Mouse (Mus musculus): Measurements from ENCODE around the gene Egfem1. TPM values are rescaled to one million over a fixed set of nuclear protein-coding genes. Genes with fewer than 3 reads are reported as not detected.

Egfem1 gene
- polyA plus RNA-seq, 1 experiment from 2014 or later: 0.76 TPM

DNA sequence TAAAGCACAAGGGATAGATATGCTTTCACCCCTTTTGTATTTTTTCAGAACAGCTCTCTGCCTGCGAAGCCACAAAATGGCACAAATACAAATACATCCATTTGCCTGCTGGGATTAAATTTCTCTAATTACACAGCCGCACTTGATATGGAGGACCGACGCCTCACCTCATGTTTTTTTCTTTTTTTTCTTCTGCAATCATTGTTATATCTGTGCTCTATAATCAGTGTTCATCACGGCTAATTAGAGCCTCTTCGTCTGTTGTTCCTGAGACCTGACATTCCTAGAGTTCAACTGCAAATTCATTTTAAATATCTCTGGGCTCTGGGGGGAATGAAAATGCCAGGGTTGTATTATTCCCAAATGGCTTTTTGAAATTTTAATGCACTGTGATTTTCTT is 417.4 kb downstream of the Egfem1 start:
- H3K4me2 ChIP-seq (replicated peaks): no peak overlapping the region
- H3K27ac ChIP-seq (replicated peaks): no peak overlapping the region
- H3K27me3 ChIP-seq: no peaks in the 10 kb centered on the region
- WGBS: 54% methylated on average over 6 of the region's 6 CpGs
- no peak overlapping the region for H3K9ac ChIP-seq
- no peaks in the 10 kb centered on the region for H3K36me3 ChIP-seq
- no peaks in the 10 kb centered on the region for H3K9me3 ChIP-seq (replicated peaks)
- H3K4me3 ChIP-seq (replicated peaks): no peak overlapping the region
- H3K4me1 ChIP-seq: no peaks in the 10 kb centered on the region
- ATAC-seq (ENCODE audit: insufficient number of reproducible peaks, low FRiP score, low TSS enrichment, low read depth): no peak

DNA sequence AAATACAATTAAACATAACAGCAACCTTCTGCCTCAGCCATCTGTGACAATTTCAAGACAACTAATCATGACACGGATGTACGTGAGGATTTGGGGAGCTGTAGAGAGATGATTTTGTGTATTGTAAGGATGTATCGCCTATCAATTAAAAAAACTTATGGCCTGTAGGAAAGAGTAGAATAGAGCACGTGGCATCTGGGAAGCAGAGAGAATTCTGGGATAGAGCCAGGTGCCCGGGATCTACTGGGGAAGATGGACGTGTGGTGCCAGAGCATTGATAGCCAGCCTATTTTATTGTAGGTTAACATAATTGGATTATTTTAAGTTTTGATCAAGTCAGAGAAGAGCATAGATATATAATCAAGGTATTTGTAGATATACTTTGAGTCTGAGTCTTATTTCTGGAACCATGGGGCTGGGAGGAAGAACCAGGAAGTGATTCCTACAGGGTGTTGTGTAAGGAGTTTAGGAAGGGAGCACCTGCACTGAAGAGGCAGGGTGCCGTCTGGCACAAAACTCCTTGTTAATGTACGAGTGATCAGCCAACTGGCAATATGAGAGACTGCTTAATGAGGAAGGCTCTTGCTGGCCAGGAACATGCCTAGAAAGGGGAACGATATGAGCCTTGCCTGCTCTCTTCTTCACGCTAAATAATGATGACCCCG is 443.6 kb downstream of the Egfem1 start:
- ATAC-seq (ENCODE audit: insufficient number of reproducible peaks, low FRiP score, low TSS enrichment, low read depth): no peak
- WGBS: 82% methylated on average over 11 of the region's 11 CpGs
- Histone ChIP-seq H3K36me3 (no peaks in the 10 kb centered on the region), H3K4me2 (replicated peaks) (no peak overlapping the region), H3K27me3 (no peaks in the 10 kb centered on the region), H3K9ac (no peak overlapping the region), H3K4me3 (replicated peaks) (no peak overlapping the region), H3K27ac (replicated peaks) (no peak overlapping the region), H3K4me1 (no peaks in the 10 kb centered on the region), H3K9me3 (replicated peaks) (no peaks in the 10 kb centered on the region)

DNA sequence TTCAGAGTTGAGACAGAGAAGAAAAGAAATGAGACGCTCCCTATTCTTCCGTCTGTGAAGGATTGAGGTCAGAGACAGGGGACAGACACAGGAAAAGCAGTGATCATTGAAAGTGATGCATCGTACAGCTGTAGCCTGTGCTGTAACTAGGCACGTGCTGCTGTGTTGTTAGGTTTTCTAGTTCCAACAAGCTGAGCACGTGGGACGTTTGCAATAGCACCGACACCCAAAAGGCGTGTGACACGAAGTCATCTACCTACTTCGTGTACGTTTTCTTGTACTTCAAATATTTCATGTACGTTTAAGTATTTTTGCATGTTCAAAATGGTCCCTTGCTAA is 444.1 kb downstream of the Egfem1 start:
- no peak overlapping the region for H3K4me3 ChIP-seq (replicated peaks)
- no peaks in the 10 kb centered on the region for H3K9me3 ChIP-seq (replicated peaks)
- no peaks in the 10 kb centered on the region for H3K36me3 ChIP-seq
- ATAC-seq (ENCODE audit: insufficient number of reproducible peaks, low FRiP score, low TSS enrichment, low read depth): no peak
- no peak overlapping the region for H3K9ac ChIP-seq
- 82% methylated on average over 12 of the region's 12 CpGs for WGBS
- no peak overlapping the region for H3K27ac ChIP-seq (replicated peaks)
- H3K27me3 ChIP-seq: no peaks in the 10 kb centered on the region
- H3K4me2 ChIP-seq (replicated peaks): no peak overlapping the region
- no peaks in the 10 kb centered on the region for H3K4me1 ChIP-seq

DNA sequence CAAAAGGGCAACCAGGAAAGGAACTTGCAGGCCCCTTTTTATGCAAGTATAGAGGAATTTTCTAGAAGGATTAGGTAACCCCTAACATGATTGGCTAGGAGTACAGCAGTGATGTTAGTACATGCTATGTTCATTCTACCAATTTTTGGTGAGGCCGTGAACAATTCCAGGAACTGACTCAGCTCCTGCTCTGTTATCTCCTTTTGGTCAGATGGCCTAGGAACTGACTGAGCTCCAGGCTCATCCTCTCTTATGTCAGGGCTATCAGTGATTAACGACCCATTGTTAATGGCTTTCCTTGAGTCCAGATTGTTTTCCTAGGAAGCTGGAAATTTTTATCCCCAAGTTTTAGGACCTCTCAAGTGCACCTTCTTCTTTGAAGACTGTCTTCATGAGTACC is 457.4 kb downstream of the Egfem1 start:
- no peak overlapping the region for H3K4me3 ChIP-seq (replicated peaks)
- no peaks in the 10 kb centered on the region for H3K27me3 ChIP-seq
- no peak overlapping the region for H3K27ac ChIP-seq (replicated peaks)
- no peak for ATAC-seq (ENCODE audit: insufficient number of reproducible peaks, low FRiP score, low TSS enrichment, low read depth)
- no peak overlapping the region for H3K4me2 ChIP-seq (replicated peaks)
- H3K9ac ChIP-seq: no peak overlapping the region
- no peaks in the 10 kb centered on the region for H3K36me3 ChIP-seq
- no peaks in the 10 kb centered on the region for H3K9me3 ChIP-seq (replicated peaks)
- H3K4me1 ChIP-seq: no peaks in the 10 kb centered on the region
- WGBS: 69% methylated on average over 2 of the region's 2 CpGs

DNA sequence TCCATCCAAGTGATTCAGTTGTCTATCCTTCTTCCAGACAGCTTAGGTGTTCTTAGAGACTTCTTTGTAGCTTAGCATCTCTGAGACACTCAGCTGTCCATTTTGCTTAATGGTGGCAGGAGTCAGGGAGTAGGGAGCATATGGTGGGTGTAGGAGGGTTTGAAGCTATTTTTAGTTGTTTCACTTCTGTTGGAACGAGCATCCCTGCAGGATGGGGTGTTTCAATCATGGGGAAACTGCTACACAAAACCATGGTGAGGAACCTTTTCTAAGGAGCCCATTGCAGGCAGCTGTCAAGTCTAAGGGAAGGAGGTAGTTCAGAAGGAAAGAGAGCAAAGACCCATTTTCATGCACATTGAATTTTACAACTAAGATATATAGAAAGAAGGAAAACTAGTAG is 458.1 kb downstream of the Egfem1 start:
- Histone ChIP-seq H3K4me3 (replicated peaks) (no peak overlapping the region), H3K4me2 (replicated peaks) (no peak overlapping the region), H3K9ac (no peak overlapping the region), H3K4me1 (no peaks in the 10 kb centered on the region), H3K36me3 (no peaks in the 10 kb centered on the region), H3K9me3 (replicated peaks) (no peaks in the 10 kb centered on the region), H3K27me3 (no peaks in the 10 kb centered on the region), H3K27ac (replicated peaks) (no peak overlapping the region)
- WGBS: 55% methylated on average over 1 of the region's 1 CpGs
- no peak for ATAC-seq (ENCODE audit: insufficient number of reproducible peaks, low FRiP score, low TSS enrichment, low read depth)

DNA sequence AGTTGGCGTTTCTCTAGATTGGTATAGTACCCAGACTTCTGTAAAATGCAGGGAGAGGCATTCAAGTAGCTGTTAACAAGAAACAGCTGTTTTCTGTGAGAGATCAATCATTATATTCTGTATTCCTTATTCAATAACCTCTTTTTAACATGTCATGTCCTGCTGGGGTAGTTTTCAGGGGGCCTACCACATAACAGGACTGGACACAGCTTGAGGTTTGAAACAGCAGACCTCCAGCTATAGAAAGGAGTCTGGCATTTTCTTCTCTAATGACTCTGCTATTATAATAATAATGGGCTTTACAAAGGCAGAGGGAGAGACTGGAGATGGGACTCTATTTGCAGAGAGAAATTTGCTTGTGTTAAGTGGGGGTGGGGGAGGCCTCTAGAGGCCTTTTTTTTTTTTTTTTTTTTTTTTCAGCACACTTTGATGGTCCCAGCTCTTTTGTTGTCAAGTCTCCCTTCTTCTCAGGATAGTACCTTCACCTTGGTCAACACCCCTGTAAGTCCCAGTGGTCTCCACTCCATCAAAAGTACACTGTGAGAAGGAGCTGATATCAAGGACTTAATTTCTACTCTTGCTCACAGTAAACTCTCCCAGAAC is 459.8 kb downstream of the Egfem1 start:
- no peaks in the 10 kb centered on the region for H3K36me3 ChIP-seq
- WGBS: 36% methylated on average over 1 of the region's 1 CpGs
- H3K9me3 ChIP-seq (replicated peaks): no peaks in the 10 kb centered on the region
- no peak overlapping the region for H3K27ac ChIP-seq (replicated peaks)
- H3K4me3 ChIP-seq (replicated peaks): no peak overlapping the region
- no peak overlapping the region for H3K9ac ChIP-seq
- H3K4me2 ChIP-seq (replicated peaks): no peak overlapping the region
- H3K27me3 ChIP-seq: no peaks in the 10 kb centered on the region
- no peaks in the 10 kb centered on the region for H3K4me1 ChIP-seq
- no peak for ATAC-seq (ENCODE audit: insufficient number of reproducible peaks, low FRiP score, low TSS enrichment, low read depth)

DNA sequence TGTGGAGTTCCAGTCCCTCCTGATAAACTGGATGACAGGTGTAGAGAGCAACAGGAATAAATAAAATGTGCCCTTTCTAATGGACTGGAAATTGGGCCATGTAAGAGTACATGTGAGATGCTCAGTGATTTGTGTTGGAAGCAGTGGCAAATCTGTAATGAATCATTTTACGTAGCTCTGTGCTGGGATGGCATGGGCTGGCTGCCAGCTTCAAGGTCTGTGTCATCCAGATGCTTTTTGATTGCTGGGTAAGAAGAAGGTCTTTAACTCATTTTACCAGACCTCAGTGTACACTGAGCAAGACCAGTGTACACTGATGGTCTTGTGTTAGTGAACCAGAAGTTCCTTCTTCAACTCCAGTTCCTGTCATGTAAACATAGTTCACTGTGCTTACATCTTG is 462.2 kb downstream of the Egfem1 start:
- no peak for ATAC-seq (ENCODE audit: insufficient number of reproducible peaks, low FRiP score, low TSS enrichment, low read depth)
- Histone ChIP-seq H3K27ac (replicated peaks) (no peak overlapping the region), H3K9ac (no peak overlapping the region), H3K4me3 (replicated peaks) (no peak overlapping the region), H3K4me1 (no peaks in the 10 kb centered on the region), H3K9me3 (replicated peaks) (no peaks in the 10 kb centered on the region), H3K27me3 (no peaks in the 10 kb centered on the region), H3K4me2 (replicated peaks) (no peak overlapping the region), H3K36me3 (no peaks in the 10 kb centered on the region)
- WGBS: 65% methylated on average over 1 of the region's 1 CpGs

DNA sequence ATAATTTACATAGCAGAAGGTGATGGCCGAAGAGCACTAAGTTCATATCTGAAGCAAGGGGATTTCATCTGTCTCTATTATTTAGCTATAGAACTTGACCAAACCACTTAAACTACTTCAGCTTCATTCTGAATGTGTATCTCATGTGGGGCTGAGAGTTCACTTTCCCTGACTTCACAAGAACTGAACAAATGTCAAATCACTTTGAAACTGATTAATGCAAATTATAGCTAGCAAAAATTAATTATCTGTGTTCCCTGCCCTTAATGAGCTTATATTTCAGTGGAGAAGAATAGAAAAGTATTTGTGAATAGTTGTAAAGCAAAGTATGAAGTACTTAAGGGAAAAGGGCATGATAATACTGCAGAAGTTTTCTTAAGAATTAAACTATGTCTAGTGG is 481.3 kb downstream of the Egfem1 start:
- ATAC-seq (ENCODE audit: insufficient number of reproducible peaks, low FRiP score, low TSS enrichment, low read depth): no peak
- Histone ChIP-seq H3K27ac (replicated peaks) (no peak overlapping the region), H3K4me2 (replicated peaks) (no peak overlapping the region), H3K27me3 (no peaks in the 10 kb centered on the region), H3K4me1 (no peaks in the 10 kb centered on the region), H3K4me3 (replicated peaks) (no peak overlapping the region), H3K9me3 (replicated peaks) (no peaks in the 10 kb centered on the region), H3K9ac (no peak overlapping the region), H3K36me3 (no peaks in the 10 kb centered on the region)
- 94% methylated on average over 1 of the region's 1 CpGs for WGBS

DNA sequence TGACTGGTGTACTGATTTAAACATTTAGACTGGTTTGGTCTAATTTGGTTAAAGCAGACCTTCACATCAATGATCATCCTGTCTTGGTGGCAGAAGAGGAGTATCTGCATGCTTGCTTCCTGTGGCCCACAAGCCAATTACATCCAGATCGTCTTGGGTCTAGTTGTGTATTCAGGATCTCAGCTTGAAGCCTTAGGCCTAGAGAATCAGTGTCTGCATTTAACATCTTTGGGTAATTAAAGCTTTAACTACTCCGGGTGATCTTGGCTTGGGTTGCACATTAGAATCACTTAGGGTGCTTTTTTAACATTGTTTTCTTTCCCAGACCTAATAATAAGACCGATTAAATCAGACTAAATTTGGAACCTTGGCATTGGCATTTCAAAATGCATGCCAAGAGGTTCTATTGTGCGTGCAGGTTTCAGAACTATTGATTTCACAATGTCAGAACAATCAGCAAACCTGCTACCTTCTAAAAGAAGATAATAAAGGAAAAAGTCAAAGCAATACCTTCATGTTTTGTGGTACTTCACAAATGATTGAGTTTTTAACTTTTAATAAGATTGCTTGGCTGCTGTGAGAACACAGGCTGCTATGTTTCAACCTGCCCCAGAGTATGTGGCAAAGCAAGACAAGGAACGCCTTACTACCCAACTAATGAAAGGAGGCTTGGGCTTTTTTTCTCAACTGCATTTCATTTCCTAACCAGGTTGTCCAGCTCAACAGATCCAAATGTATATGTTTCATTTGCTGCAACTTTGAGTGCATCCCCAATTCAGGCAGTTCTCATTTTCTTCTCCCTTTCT is 496.4 kb downstream of the Egfem1 start:
- no peaks in the 10 kb centered on the region for H3K36me3 ChIP-seq
- no peaks in the 10 kb centered on the region for H3K4me1 ChIP-seq
- no peak overlapping the region for H3K27ac ChIP-seq (replicated peaks)
- H3K4me2 ChIP-seq (replicated peaks): no peak overlapping the region
- WGBS: 50% methylated on average over 5 of the region's 5 CpGs
- no peak overlapping the region for H3K4me3 ChIP-seq (replicated peaks)
- no peaks in the 10 kb centered on the region for H3K27me3 ChIP-seq
- no peak for ATAC-seq (ENCODE audit: insufficient number of reproducible peaks, low FRiP score, low TSS enrichment, low read depth)
- H3K9ac ChIP-seq: no peak overlapping the region
- no peaks in the 10 kb centered on the region for H3K9me3 ChIP-seq (replicated peaks)

DNA sequence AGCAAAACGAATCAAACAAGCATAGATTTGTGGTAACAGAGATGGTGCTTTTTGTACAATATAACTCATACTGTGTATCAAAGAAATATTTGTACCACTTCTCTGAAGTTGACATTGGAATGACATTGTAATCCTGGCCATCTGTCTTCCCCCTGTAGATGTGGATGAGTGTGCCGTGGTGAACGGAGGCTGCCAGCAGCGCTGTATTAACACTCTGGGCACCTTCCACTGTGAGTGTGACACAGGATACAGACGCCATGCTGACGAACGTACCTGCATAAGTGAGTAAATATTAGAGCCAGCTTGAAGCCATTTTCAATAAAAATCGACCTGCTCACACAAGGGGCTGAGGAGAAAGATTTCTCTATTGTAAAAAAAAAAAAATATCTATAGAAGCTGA is 500.9 kb downstream of the Egfem1 start:
- Histone ChIP-seq H3K27me3 (no peaks in the 10 kb centered on the region), H3K4me3 (replicated peaks) (no peak overlapping the region), H3K36me3 (no peaks in the 10 kb centered on the region), H3K4me2 (replicated peaks) (no peak overlapping the region), H3K9me3 (replicated peaks) (no peaks in the 10 kb centered on the region), H3K4me1 (no peaks in the 10 kb centered on the region), H3K9ac (no peak overlapping the region), H3K27ac (replicated peaks) (no peak overlapping the region)
- ATAC-seq (ENCODE audit: insufficient number of reproducible peaks, low FRiP score, low TSS enrichment, low read depth): no peak
- 55% methylated on average over 8 of the region's 8 CpGs for WGBS

DNA sequence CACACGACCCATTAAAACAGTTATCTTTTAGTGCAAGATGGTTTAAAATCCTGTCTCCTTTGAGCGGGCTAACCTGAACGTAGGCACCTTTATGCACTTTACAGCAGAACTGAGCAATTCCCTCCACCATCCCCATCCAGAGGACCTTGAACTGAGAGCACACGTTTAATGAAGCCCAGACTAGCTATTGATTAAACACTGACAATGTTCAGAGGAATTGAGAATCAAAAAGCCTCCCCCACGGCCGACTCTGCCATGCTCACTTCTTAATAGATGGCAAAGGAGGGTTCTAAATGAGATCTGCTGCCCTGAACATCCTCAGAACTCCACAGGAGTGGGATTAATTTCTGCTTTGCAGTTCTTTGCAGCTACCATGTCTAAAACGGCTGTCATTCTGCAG is 520.3 kb downstream of the Egfem1 start:
- Histone ChIP-seq H3K9ac (no peak overlapping the region), H3K4me3 (replicated peaks) (no peak overlapping the region), H3K27me3 (no peaks in the 10 kb centered on the region), H3K4me1 (no peaks in the 10 kb centered on the region), H3K27ac (replicated peaks) (no peak overlapping the region), H3K4me2 (replicated peaks) (no peak overlapping the region), H3K9me3 (replicated peaks) (no peaks in the 10 kb centered on the region), H3K36me3 (no peaks in the 10 kb centered on the region)
- ATAC-seq (ENCODE audit: insufficient number of reproducible peaks, low FRiP score, low TSS enrichment, low read depth): no peak
- WGBS: 54% methylated on average over 7 of the region's 7 CpGs

DNA sequence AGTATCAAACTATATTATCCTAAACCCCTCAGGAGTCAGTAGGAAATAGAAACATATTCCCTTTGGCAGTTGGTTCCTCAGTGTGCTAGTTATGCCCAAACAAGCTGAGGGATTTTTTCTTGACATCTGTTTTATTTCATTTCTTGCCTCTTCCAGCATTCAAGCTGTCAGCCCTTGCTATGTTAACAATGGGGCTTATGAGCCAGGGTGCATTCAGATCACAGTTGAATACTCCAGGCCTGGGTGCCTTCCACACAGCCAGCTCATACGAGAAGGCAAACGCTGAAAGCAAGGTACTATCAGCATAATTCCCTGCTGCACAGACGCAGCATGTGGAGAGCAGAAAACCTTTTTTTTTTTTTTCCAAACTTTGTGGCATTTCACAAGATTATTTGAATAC is 526.9 kb downstream of the Egfem1 start:
- Histone ChIP-seq H3K27me3 (no peaks in the 10 kb centered on the region), H3K36me3 (no peaks in the 10 kb centered on the region), H3K4me3 (replicated peaks) (no peak overlapping the region), H3K9me3 (replicated peaks) (no peaks in the 10 kb centered on the region), H3K4me2 (replicated peaks) (no peak overlapping the region), H3K9ac (no peak overlapping the region), H3K27ac (replicated peaks) (no peak overlapping the region), H3K4me1 (no peaks in the 10 kb centered on the region)
- no peak for ATAC-seq (ENCODE audit: insufficient number of reproducible peaks, low FRiP score, low TSS enrichment, low read depth)
- WGBS: 25% methylated on average over 3 of the region's 3 CpGs

Data from embryonic facial prominence, embryonic 15.5 days (tissue).